In genomic region chr11:86662986-86663895, GRCm38 (mm10) we compare ENCODE assay signal across 17 mouse cellular contexts. TPM values are rescaled to one million over a fixed set of nuclear protein-coding genes. Genes with fewer than 3 reads are reported as not detected.
DNase-seq lines count a peak whose midpoint lies in the region; ATAC-seq and TF ChIP-seq lines count a peak whose summit lies in the region.
"Had no signal": no experiment of that assay in that cellular context is flagged by ENCODE, and none has a peak within 500 bp of the region (broad histone marks: within the 10 kb centered on the region; RNA-seq: fewer than 3 reads in every experiment).

No protein-coding gene starts in this region.

- peak; percentile 85 for TF ChIP-seq EP300 in liver, embryonic 14.5 days (IDR thresholded peaks at IDR 0.05; ENCODE audit: low read depth)

- peak overlapping the region; percentile 36; the same call in 1 of the 2 replicates for H3K27ac ChIP-seq in left cerebral cortex, adult 2 months
- peak overlapping the region; percentile 98 for H3K27ac ChIP-seq in liver, embryonic 14.5 days
- no peak overlapping the region for H3K27ac ChIP-seq in stomach, embryonic 15.5 days
- H3K27ac ChIP-seq: hindbrain, embryonic 15.5 days; limb, embryonic 12.5 days; midbrain, embryonic 10.5 days; neural tube, embryonic 13.5 days had no signal

- no peak for DNase-seq in left cerebral cortex, adult 2 months (ENCODE audit: extremely low spot score in 1 of 2, low spot score in 2 of 2)
- no peak for DNase-seq in left cerebral cortex, postnatal 4 days
- peak; percentile 82 to 87 (median 87) for DNase-seq in liver, embryonic 14.5 days (ENCODE audit: low read depth in 3 of 3, low spot score in 3 of 3)
- no peak for DNase-seq in T-cell, adult 2 months (ENCODE audit: low spot score)
- DNase-seq in left cerebral cortex, adult 8-10 months (ENCODE audit: low spot score in 2 of 2) = no peak
- DNase-seq: adrenal gland, postnatal 25 days; cerebellum, postnatal 25 days; gastrocnemius, postnatal 25 days; kidney, adult 8-10 months had no signal

- peaks cover 53 to 56% of the 10 kb centered on the region in 2 experiments for H3K4me1 ChIP-seq in liver, embryonic 14.5 days (replicated peaks; ENCODE audit: control insufficient read depth in 2 of 2, insufficient read depth in 2 of 2, low read length in 1 of 2)
- H3K4me1 ChIP-seq in stomach, embryonic 15.5 days = no peaks in the 10 kb centered on the region
- H3K4me1 ChIP-seq: hindbrain, embryonic 15.5 days; limb, embryonic 12.5 days; midbrain, embryonic 10.5 days; neural tube, embryonic 13.5 days had no signal

- no peaks in the 10 kb centered on the region for H3K27me3 ChIP-seq in liver, embryonic 14.5 days (ENCODE audit: control insufficient read depth, insufficient read depth, low read length)
- H3K27me3 ChIP-seq in stomach, embryonic 15.5 days (replicated peaks) = no peaks in the 10 kb centered on the region
- H3K27me3 ChIP-seq: hindbrain, embryonic 15.5 days; limb, embryonic 12.5 days; neural tube, embryonic 13.5 days had no signal

- intact Hi-C loops in left cerebral cortex, adult 2 months (cut with DNase I) = no loop called here
- intact Hi-C loops in left cerebral cortex, postnatal 4 days (cut with DNase I) = no loop called here

- peak overlapping the region; percentile 74 for H3K4me2 ChIP-seq in liver, embryonic 14.5 days (ENCODE audit: low read depth)
- no peak overlapping the region for H3K4me2 ChIP-seq in stomach, embryonic 15.5 days
- H3K4me2 ChIP-seq: hindbrain, embryonic 15.5 days; limb, embryonic 12.5 days; neural tube, embryonic 13.5 days had no signal

- peak; percentile 90 for ATAC-seq in erythroblast, adult 5-6 weeks (replicated peaks; ENCODE audit: low FRiP score, poor library complexity, severe bottlenecking)
- ATAC-seq in liver, embryonic 14.5 days (ENCODE audit: insufficient read depth) = peak; percentile 97
- peak; percentile 90; the same call in 1 of the 2 replicates for ATAC-seq in stomach, embryonic 15.5 days (ENCODE audit: insufficient read depth, low FRiP score, low read depth)
- ATAC-seq: CD4-positive, CD25-positive, alpha-beta regulatory T cell, adult 4 months; lung, postnatal 0 days had no signal

- peak overlapping the region; percentile 53 for H3K9ac ChIP-seq in liver, embryonic 14.5 days (replicated peaks)
- no peak overlapping the region for H3K9ac ChIP-seq in stomach, embryonic 15.5 days
- H3K9ac ChIP-seq: hindbrain, embryonic 15.5 days; limb, embryonic 12.5 days; neural tube, embryonic 13.5 days had no signal

- H3K4me3 ChIP-seq in left cerebral cortex, adult 2 months = no peak overlapping the region
- peak overlapping the region; percentile 18 to 30; a peak in 2 of 4 replicates for H3K4me3 ChIP-seq in liver, embryonic 14.5 days (ENCODE audit: insufficient read depth in 1 of 2, low read depth in 2 of 2, low read length in 2 of 2)
- no peak overlapping the region for H3K4me3 ChIP-seq in stomach, embryonic 15.5 days (replicated peaks)
- H3K4me3 ChIP-seq: hindbrain, embryonic 15.5 days; limb, embryonic 12.5 days; midbrain, embryonic 10.5 days; neural tube, embryonic 13.5 days had no signal

- no peak for TF ChIP-seq CTCF in left cerebral cortex, adult 2 months (IDR thresholded peaks at IDR 0.05)
- TF ChIP-seq CTCF in liver, embryonic 14.5 days (IDR thresholded peaks at IDR 0.05; ENCODE audit: low read depth) = peak; percentile 19; the same call in 1 of the 2 replicates

- peaks cover 44% of the 10 kb centered on the region for H3K36me3 ChIP-seq in liver, embryonic 14.5 days (replicated peaks; ENCODE audit: control insufficient read depth, insufficient read depth, low read depth)
- peaks cover 11% of the 10 kb centered on the region; the same call in 1 of the 2 replicates for H3K36me3 ChIP-seq in stomach, embryonic 15.5 days

- WGBS in liver, embryonic 14.5 days (ENCODE audit: insufficient replicate concordance) = 27% methylated on average over 8 of the region's 8 CpGs
- WGBS in stomach, embryonic 15.5 days = 92% methylated on average over 8 of the region's 8 CpGs

- no peaks in the 10 kb centered on the region for H3K9me3 ChIP-seq in liver, embryonic 14.5 days (ENCODE audit: control insufficient read depth, low read length)
- no peaks in the 10 kb centered on the region for H3K9me3 ChIP-seq in stomach, embryonic 15.5 days
- H3K9me3 ChIP-seq: hindbrain, embryonic 15.5 days; limb, embryonic 12.5 days; midbrain, embryonic 10.5 days; neural tube, embryonic 13.5 days had no signal

RNA-seq across cellular contexts. Expression of gene Vmp1, which starts 20.4 kb away (rescaled TPM):
- 100 to 1,000 TPM; 144 to 167 TPM for total RNA-seq in left cerebral cortex, adult 2 months (2021)
- total RNA-seq in left cerebral cortex, postnatal 4 days (2021) = 100 to 1,000 TPM; 103 to 113 TPM
- 170 and 241 TPM in 2 replicates for total RNA-seq in erythroblast, adult 5-6 weeks (2015; ENCODE audit: low replicate concordance)
- 162 and 218 TPM in 2 replicates for total RNA-seq in erythroblast, adult 5-6 weeks (2017; ENCODE audit: low replicate concordance)
- polyA plus RNA-seq in liver, embryonic 14.5 days (2012; rRNA removed) = 26.9 and 33.1 TPM in 2 replicates
- polyA plus RNA-seq in liver, embryonic 14.5 days (2014; fragmentation: Nextera tagmentation; extraction: Ambion mirVana) = 94.2 and 98.4 TPM in 2 replicates
- polyA plus RNA-seq in stomach, embryonic 15.5 days (2015; fragmentation: Nextera tagmentation; extraction: Ambion mirVana) = 144 and 153 TPM in 2 replicates
- total RNA-seq in left cerebral cortex, adult 8-10 months (2022) = 100 to 1,000 TPM; 133 to 169 (median 142) TPM

RNA-seq across cellular contexts. Expression of gene Ptrh2, which starts 20.5 kb away (rescaled TPM):
- total RNA-seq in left cerebral cortex, adult 2 months (2021) = 1 to 10 TPM; 7.2 to 7.9 TPM
- 10 to 100 TPM; 15.1 to 18.5 TPM for total RNA-seq in left cerebral cortex, postnatal 4 days (2021)
- total RNA-seq in erythroblast, adult 5-6 weeks (2015; ENCODE audit: low replicate concordance) = 6.9 and 8.8 TPM in 2 replicates
- total RNA-seq in erythroblast, adult 5-6 weeks (2017; ENCODE audit: low replicate concordance) = 9.5 TPM in 2 replicates
- polyA plus RNA-seq in liver, embryonic 14.5 days (2012; rRNA removed) = 5.9 and 10.5 TPM in 2 replicates
- 19.2 and 20.9 TPM in 2 replicates for polyA plus RNA-seq in liver, embryonic 14.5 days (2014; fragmentation: Nextera tagmentation; extraction: Ambion mirVana)
- polyA plus RNA-seq in stomach, embryonic 15.5 days (2015; fragmentation: Nextera tagmentation; extraction: Ambion mirVana) = 30.3 and 31.9 TPM in 2 replicates
- 1 to 10 TPM; 8.5 to 9.2 (median 8.7) TPM for total RNA-seq in left cerebral cortex, adult 8-10 months (2022)

Comparison
In these comparisons a context has a peak if more than half of its experiments do, and no peak if none do; other contexts are left out.
1. DNase-seq: peak in liver, embryonic 14.5 days (3 of 3); none in left cerebral cortex, adult 2 months (0 of 2), left cerebral cortex, postnatal 4 days (single experiment), T-cell, adult 2 months (single experiment) and left cerebral cortex, adult 8-10 months (0 of 2).
2. H3K4me3 ChIP-seq: peak in liver, embryonic 14.5 days (2 of 2); none in left cerebral cortex, adult 2 months (single experiment) and stomach, embryonic 15.5 days (single experiment).
3. Peak in every context shown above with its lines, with median percentiles within 50 percentile points of each other: ATAC-seq.